Mouse (Mus musculus): ENCODE measurements around the gene Hcar1. TPM values are rescaled to one million over a fixed set of nuclear protein-coding genes. Genes with fewer than 3 reads are reported as not detected.

Gene Hcar1
- polyA plus RNA-seq, 1 experiment from 2014 or later = 0.50 TPM

DNA sequence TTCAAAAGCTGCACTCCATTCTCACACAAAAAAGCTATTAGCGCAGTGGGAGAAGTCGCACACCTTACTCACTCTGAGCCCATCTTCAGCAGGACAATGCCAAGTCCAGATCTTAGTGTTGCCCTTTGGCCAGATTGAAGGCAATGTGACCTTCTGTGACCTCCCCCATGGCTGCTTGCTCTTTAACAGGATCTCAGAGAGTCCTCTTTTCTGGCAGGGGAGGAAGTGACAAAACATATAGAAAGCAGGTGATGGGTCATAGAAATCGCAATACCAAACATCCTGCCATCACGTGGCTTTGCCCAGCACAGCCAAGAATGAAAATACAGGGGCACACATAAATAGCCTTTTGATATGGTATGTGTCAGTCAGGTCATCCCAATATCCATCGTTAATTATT lies 11.2 kb upstream of the Hcar1 start:
- no peak overlapping the region for H3K4me2 ChIP-seq (replicated peaks)
- H3K36me3 ChIP-seq = no peaks in the 10 kb centered on the region
- 78% methylated on average over 5 of the region's 5 CpGs for WGBS
- no peaks in the 10 kb centered on the region for H3K27me3 ChIP-seq
- no peak overlapping the region for H3K9ac ChIP-seq (replicated peaks)
- no peaks in the 10 kb centered on the region for H3K4me1 ChIP-seq
- H3K9me3 ChIP-seq = no peaks in the 10 kb centered on the region
- ATAC-seq (ENCODE audit: low FRiP score, low read depth) = no peak
- no peak overlapping the region for H3K4me3 ChIP-seq
- no peak overlapping the region for H3K27ac ChIP-seq (replicated peaks)

DNA sequence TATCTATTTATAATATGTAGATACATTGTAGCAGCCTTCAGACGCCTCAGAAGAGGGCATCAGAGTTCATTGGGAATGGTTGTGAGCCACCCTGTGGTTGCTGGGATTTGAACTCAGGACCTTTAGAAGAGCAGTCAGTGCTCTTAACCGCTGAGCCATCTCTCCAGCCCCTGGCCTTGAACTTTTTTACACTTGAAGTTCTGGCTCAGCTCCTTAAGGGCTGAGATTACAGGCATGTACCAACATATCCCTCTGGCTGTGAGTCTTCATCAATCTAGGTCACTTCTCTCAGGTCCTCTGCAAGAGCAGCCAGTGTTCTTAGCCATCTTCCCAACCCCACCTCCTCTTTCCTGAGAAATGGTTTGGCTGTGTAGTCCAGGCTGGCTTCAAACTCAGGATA lies 10.5 kb upstream of the Hcar1 start:
- Histone ChIP-seq H3K36me3 (no peaks in the 10 kb centered on the region), H3K9me3 (no peaks in the 10 kb centered on the region), H3K27ac (replicated peaks) (no peak overlapping the region), H3K4me1 (no peaks in the 10 kb centered on the region), H3K4me3 (no peak overlapping the region), H3K27me3 (no peaks in the 10 kb centered on the region), H3K4me2 (replicated peaks) (no peak overlapping the region), H3K9ac (replicated peaks) (no peak overlapping the region)
- 71% methylated on average over 2 of the region's 2 CpGs for WGBS
- no peak for ATAC-seq (ENCODE audit: low FRiP score, low read depth)

DNA sequence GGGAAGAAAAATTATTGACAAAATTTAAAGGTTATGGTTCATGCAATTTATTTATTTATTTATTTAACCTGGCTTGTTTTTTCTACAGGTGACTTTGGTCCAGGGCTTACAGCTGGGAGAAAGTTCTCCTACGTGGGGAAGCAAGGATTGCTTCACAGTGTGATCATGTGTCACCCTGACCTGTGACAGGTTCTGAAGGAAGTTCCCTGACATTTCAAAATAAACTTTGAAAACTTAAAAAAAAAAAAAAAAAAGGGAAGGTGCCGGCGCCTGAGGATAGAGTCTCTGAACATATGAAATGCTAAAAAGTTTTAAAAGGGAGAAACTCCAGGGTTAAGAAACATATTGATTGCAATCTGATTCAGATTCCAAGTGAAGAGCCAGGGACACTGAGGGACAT lies 6.5 kb upstream of the Hcar1 start:
- whole genome bisulfite sequencing = 81% methylated on average over 3 of the region's 3 CpGs
- H3K4me1 ChIP-seq = no peaks in the 10 kb centered on the region
- no peaks in the 10 kb centered on the region for H3K9me3 ChIP-seq
- no peak overlapping the region for H3K27ac ChIP-seq (replicated peaks)
- H3K36me3 ChIP-seq = no peaks in the 10 kb centered on the region
- ATAC-seq (ENCODE audit: low FRiP score, low read depth) = no peak
- H3K9ac ChIP-seq (replicated peaks) = no peak overlapping the region
- H3K4me3 ChIP-seq = no peak overlapping the region
- H3K27me3 ChIP-seq = no peaks in the 10 kb centered on the region
- H3K4me2 ChIP-seq (replicated peaks) = no peak overlapping the region

DNA sequence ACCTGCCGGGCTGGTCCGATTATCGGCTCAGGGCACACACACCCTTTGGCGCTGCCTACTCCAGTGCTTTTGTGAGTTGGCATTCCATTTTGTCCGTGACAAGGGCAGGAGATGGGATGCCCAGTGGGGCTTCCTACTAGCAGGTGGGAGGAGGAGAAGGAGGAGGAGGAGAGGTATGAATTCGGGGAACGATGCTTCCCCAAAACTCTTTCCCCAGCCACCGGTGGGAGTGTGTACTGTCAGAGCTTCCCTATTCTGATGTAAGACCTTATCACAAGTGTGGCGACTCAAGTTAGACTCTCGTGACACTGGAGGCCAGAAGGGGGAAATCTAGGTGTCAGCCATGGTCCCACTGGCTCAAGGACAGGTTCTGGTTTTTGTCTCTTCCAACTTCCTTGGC lies 4.5 kb upstream of the Hcar1 start:
- no peaks in the 10 kb centered on the region for H3K27me3 ChIP-seq
- no peak overlapping the region for H3K27ac ChIP-seq (replicated peaks)
- no peak overlapping the region for H3K4me2 ChIP-seq (replicated peaks)
- no peaks in the 10 kb centered on the region for H3K36me3 ChIP-seq
- no peaks in the 10 kb centered on the region for H3K9me3 ChIP-seq
- H3K4me3 ChIP-seq = no peak overlapping the region
- H3K9ac ChIP-seq (replicated peaks) = no peak overlapping the region
- no peak for ATAC-seq (ENCODE audit: low FRiP score, low read depth)
- no peaks in the 10 kb centered on the region for H3K4me1 ChIP-seq
- 82% methylated on average over 10 of the region's 10 CpGs for WGBS

DNA sequence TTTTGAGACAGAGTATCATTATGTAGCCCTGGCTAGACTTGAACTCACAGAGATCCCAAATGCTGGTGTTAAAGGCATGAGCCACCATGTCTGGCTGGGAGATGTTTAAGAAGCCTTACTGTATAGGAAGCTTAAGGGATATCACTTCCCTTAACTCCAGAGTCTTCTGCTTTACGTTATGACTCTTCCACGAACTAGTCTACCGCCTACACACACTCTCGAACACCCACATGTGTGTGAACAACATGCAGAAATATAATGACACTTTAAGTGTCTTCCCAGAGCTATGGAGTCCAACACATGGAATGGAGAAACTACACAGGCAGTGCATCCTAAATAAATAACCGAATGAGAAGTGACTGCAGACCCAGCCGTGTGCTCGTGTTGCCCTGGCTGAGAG lies 4.1 kb upstream of the Hcar1 start:
- WGBS = 85% methylated on average over 7 of the region's 7 CpGs
- no peaks in the 10 kb centered on the region for H3K27me3 ChIP-seq
- no peaks in the 10 kb centered on the region for H3K36me3 ChIP-seq
- no peak overlapping the region for H3K9ac ChIP-seq (replicated peaks)
- no peak overlapping the region for H3K4me3 ChIP-seq
- H3K9me3 ChIP-seq = no peaks in the 10 kb centered on the region
- no peak overlapping the region for H3K4me2 ChIP-seq (replicated peaks)
- no peak overlapping the region for H3K27ac ChIP-seq (replicated peaks)
- ATAC-seq (ENCODE audit: low FRiP score, low read depth) = no peak
- no peaks in the 10 kb centered on the region for H3K4me1 ChIP-seq

DNA sequence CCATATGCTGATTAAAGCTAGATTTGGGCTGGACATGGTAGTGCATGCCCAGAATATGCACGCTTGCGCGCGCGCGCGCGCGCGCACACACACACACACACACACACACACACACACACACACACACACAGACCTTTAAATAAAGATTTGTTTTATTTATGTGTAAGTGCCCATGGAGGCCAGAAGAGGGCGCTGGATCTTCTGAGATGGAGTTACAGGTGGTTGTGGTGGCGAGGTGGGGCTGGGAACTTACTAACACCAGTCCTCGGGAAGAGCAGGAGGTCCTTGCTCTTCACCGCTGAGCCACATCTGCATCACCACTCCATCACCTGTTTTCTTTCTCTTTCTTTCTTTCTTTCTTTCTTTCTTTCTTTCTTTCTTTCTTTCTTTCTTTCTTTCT lies 958 bp upstream of the Hcar1 start:
- no peaks in the 10 kb centered on the region for H3K4me1 ChIP-seq
- H3K4me2 ChIP-seq (replicated peaks) = no peak overlapping the region
- H3K27ac ChIP-seq (replicated peaks) = no peak overlapping the region
- H3K36me3 ChIP-seq = no peaks in the 10 kb centered on the region
- H3K9ac ChIP-seq (replicated peaks) = no peak overlapping the region
- H3K4me3 ChIP-seq = no peak overlapping the region
- ATAC-seq (ENCODE audit: low FRiP score, low read depth) = no peak
- WGBS = 83% methylated on average over 14 of the region's 14 CpGs
- H3K27me3 ChIP-seq = no peaks in the 10 kb centered on the region
- no peaks in the 10 kb centered on the region for H3K9me3 ChIP-seq

DNA sequence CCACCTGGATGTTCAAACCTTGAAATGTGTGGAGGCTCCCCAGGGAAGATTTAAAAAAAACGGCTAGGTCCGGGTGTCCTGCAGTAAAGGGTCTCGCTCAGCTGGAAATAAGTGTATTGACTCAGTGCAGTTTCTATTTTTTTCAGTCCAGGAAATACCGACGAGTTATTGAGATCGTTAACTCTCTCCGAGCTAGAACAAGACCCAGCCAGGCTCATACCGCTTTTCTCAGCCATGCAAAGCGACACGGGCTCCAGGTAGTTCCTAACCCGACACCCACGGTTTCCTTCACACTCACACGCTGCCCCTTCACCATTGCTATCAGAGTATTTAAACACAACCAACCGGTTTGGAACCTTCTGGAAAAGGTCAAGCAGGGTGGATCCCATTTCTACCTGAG lies 1.8 kb downstream of the Hcar1 start:
- 81% methylated on average over 14 of the region's 14 CpGs for WGBS
- no peaks in the 10 kb centered on the region for H3K9me3 ChIP-seq
- H3K27ac ChIP-seq (replicated peaks) = no peak overlapping the region
- H3K36me3 ChIP-seq = no peaks in the 10 kb centered on the region
- no peak overlapping the region for H3K4me2 ChIP-seq (replicated peaks)
- H3K27me3 ChIP-seq = no peaks in the 10 kb centered on the region
- no peak for ATAC-seq (ENCODE audit: low FRiP score, low read depth)
- H3K9ac ChIP-seq (replicated peaks) = no peak overlapping the region
- H3K4me3 ChIP-seq = no peak overlapping the region
- no peaks in the 10 kb centered on the region for H3K4me1 ChIP-seq

DNA sequence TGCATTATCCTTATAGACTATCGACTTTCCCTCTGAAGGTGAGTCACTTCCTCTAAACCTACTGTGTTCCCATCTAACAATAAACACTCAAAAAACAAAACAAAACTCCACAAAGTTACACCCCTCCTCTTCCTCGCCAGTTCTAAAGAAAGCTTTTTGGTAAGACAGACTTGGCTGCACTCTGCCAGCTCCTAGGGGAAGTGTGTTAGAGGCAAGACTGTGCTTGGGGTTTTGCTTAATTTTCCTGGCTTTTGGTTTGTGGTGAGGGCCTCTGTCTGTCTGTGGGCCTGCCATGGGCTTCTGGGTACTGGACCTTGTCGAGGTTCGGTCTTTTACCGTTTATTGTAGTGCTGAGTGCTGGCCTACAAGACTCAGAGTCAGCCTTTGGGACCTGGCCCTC lies 5.6 kb downstream of the Hcar1 start:
- no peaks in the 10 kb centered on the region for H3K4me1 ChIP-seq
- H3K36me3 ChIP-seq = no peaks in the 10 kb centered on the region
- H3K4me2 ChIP-seq (replicated peaks) = no peak overlapping the region
- H3K4me3 ChIP-seq = no peak overlapping the region
- no peak for ATAC-seq (ENCODE audit: low FRiP score, low read depth)
- H3K27ac ChIP-seq (replicated peaks) = no peak overlapping the region
- no peaks in the 10 kb centered on the region for H3K9me3 ChIP-seq
- H3K9ac ChIP-seq (replicated peaks) = no peak overlapping the region
- WGBS = 84% methylated on average over 5 of the region's 5 CpGs
- H3K27me3 ChIP-seq = no peaks in the 10 kb centered on the region

DNA sequence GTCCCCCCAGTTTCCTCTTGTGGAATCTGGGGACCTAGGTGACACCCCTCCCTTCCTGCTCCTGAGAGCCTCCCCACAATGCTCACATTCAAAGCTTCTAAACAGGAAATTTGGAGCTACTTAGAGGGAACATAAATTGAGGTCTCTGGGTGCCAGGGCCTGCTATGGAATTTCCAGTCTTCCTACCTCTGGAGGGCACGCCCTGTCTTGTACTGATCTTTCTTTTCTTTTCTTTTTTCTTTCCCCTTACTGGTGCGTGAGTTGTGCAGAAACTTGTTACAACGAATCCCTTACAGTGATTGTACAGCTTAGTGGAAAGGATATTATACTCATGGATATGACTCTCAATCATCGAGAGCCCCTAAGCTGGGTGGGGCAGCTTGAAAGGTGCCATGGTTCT lies 10.2 kb downstream of the Hcar1 start:
- 89% methylated on average over 4 of the region's 4 CpGs for WGBS
- no peak overlapping the region for H3K9ac ChIP-seq (replicated peaks)

DNA sequence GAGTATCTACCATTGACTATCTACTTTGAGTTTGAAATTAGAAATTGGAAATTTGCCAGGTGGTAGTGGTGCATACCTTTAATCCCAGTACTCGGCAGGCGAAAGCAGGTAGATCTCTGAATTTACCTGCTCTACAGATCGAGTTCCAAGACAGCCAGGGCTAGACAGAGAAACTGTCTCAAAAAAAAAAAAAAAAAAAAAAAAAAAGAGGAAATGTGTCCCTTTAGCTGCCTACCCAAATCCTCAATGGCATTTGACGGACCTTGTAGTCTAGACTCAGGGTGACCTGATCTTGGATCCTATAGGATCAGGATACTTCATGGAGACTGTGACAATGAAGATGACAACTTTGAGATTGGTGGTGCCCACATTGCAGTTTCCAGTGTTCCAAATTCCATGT lies 13.4 kb downstream of the Hcar1 start:
- H3K4me3 ChIP-seq = no peak overlapping the region
- H3K27me3 ChIP-seq = no peaks in the 10 kb centered on the region
- no peak overlapping the region for H3K9ac ChIP-seq (replicated peaks)
- H3K27ac ChIP-seq (replicated peaks) = no peak overlapping the region
- no peak for ATAC-seq (ENCODE audit: low FRiP score, low read depth)
- H3K9me3 ChIP-seq = no peaks in the 10 kb centered on the region
- no peak overlapping the region for H3K4me2 ChIP-seq (replicated peaks)
- WGBS = 87% methylated on average over 4 of the region's 4 CpGs
- H3K36me3 ChIP-seq = no peaks in the 10 kb centered on the region
- H3K4me1 ChIP-seq = no peaks in the 10 kb centered on the region

More for the DNA sequence above, 10.2 kb downstream of the Hcar1 start:
- no peaks in the 10 kb centered on the region for H3K36me3 ChIP-seq
- H3K27me3 ChIP-seq = no peaks in the 10 kb centered on the region
- H3K4me1 ChIP-seq = no peaks in the 10 kb centered on the region
- no peak overlapping the region for H3K4me2 ChIP-seq (replicated peaks)
- no peak for ATAC-seq (ENCODE audit: low FRiP score, low read depth)
- H3K9me3 ChIP-seq = no peaks in the 10 kb centered on the region
- H3K4me3 ChIP-seq = no peak overlapping the region
- no peak overlapping the region for H3K27ac ChIP-seq (replicated peaks)

DNA sequence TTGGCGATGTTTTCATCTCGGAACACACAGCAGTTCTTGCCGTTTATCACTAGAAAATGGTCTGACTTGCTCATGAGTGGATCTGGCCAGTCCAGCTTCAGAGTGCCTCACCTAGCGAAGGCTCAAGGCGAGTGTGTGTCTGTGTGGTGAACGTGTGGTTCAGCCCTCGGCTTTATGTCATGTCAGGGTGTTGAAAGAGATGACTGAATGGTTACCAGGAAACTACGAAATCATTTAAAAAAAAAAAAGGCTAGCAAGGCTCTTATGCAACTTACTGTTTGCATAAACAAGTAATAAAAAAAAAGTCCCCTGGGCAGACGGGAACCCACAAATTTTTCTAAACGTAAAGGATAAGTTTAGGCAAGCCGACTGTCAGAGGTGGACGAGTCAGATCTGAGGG lies 14.5 kb downstream of the Hcar1 start, which contains the start of gene Hcar2:
Hcar2 (minus strand) TSS at position 135 of the 400 bp plus-strand sequence.
- no peak within 1 kb of the TSS for H3K9ac ChIP-seq (replicated peaks)
- H3K27me3 ChIP-seq = no peaks in the 10 kb centered on the region
- WGBS = 91% methylated on average over 12 of the region's 12 CpGs
- H3K36me3 ChIP-seq = no peaks in the 10 kb centered on the region
- H3K27ac ChIP-seq (replicated peaks) = no peak within 1 kb of the TSS
- no peak for ATAC-seq (ENCODE audit: low FRiP score, low read depth)
- no peak within 1 kb of the TSS for H3K4me3 ChIP-seq
- no peak within 1 kb of the TSS for H3K4me2 ChIP-seq (replicated peaks)
- no peaks in the 10 kb centered on the region for H3K4me1 ChIP-seq
- no peaks in the 10 kb centered on the region for H3K9me3 ChIP-seq

DNA sequence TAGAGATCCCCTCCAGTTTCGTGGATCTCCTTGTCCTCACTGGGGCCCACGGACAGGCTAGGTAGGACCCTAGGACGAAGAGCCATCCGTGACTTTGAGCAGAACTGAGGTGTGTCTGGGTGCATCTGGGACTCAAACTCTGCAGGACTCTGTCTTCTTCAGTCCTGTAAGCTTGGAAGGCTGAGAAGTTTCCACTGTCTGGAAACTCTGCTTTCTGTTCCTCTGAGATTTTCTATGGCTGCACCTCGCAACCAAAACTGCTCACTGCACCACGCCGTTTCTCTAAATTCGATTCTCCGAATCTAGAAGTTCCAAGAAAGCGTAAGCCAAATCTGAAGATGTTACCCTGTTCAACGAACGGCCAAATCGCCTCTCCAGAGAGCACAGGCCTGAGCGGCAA lies 15.9 kb downstream of the Hcar1 start:
- H3K4me1 ChIP-seq = no peaks in the 10 kb centered on the region
- no peak for ATAC-seq (ENCODE audit: low FRiP score, low read depth)
- H3K27me3 ChIP-seq = no peaks in the 10 kb centered on the region
- no peaks in the 10 kb centered on the region for H3K9me3 ChIP-seq
- 89% methylated on average over 14 of the region's 14 CpGs for WGBS
- H3K4me3 ChIP-seq = no peak overlapping the region
- no peak overlapping the region for H3K9ac ChIP-seq (replicated peaks)
- no peaks in the 10 kb centered on the region for H3K36me3 ChIP-seq
- no peak overlapping the region for H3K4me2 ChIP-seq (replicated peaks)
- H3K27ac ChIP-seq (replicated peaks) = no peak overlapping the region
